Mouse (Mus musculus) embryonic facial prominence, embryonic 12.5 days (tissue): ENCODE results near the gene Olfr1175-ps. TPM values are rescaled to one million over a fixed set of nuclear protein-coding genes. Genes with fewer than 3 reads are reported as not detected.

Source experiments
- ATAC-seq: fragments of 200-750 bp; cut with Nextera tagmentation; 2 replicates; pipeline ENCODE4 v1.8.0; 2017; ENCODE audit not compliant: insufficient number of reproducible peaks, insufficient read depth, low FRiP score, low TSS enrichment
- H3K27ac ChIP-seq: fragments of 300-500 bp; sonication (generic); 2 replicates; pipeline ENCODE4 v1.5.1; 2016; ENCODE audit warnings: mild to moderate bottlenecking
- H3K27me3 ChIP-seq: fragments of 300-500 bp; sonication (generic); 2 replicates; pipeline ENCODE4 v1.6.1; 2016; ENCODE audit warnings: mild to moderate bottlenecking, moderate library complexity
- H3K36me3 ChIP-seq: fragments of 300-500 bp; sonication (generic); 2 replicates; pipeline ENCODE4 v1.6.1; 2016; ENCODE audit warnings: mild to moderate bottlenecking
- H3K4me1 ChIP-seq: fragments of 300-500 bp; sonication (generic); 2 replicates; pipeline ENCODE4 v1.6.1; 2016
- H3K4me2 ChIP-seq: fragments of 300-500 bp; sonication (generic); replicated peaks from 2 replicates; pipeline ENCODE4 v1.6.1; 2016; ENCODE audit warnings: mild to moderate bottlenecking, moderate library complexity
- H3K4me3 ChIP-seq: fragments of 300-500 bp; sonication (generic); 2 replicates; pipeline ENCODE4 v1.5.1; 2016; ENCODE audit warnings: mild to moderate bottlenecking
- H3K9ac ChIP-seq: fragments of 300-500 bp; sonication (generic); 2 replicates; pipeline ENCODE4 v1.6.1; 2016; ENCODE audit warnings: mild to moderate bottlenecking, moderate library complexity
- H3K9me3 ChIP-seq: fragments of 300-500 bp; sonication (generic); 2 replicates; pipeline ENCODE4 v1.6.1; 2016; ENCODE audit warnings: mild to moderate bottlenecking, moderate library complexity
- WGBS: fragments of 180-500 bp; shearing (Covaris S2); methylation state at CpG from one replicate; pipeline ENCODE4 v1.1.7; 2016; 5-methylcytosine and 5-hydroxymethylcytosine counted together
- polyA plus RNA-seq: library from polyadenylated mRNA; unstranded; fragments of >200 nt; fragmentation: Nextera tagmentation; extraction: Ambion mirVana; gene quantifications from 2 replicates; pipeline ENCODE4 v1.2.1, GENCODE M21; 2016

Olfr1175-ps gene
- polyA plus RNA-seq = not detected in 2 replicates

GRCm38 (mm10) chr2:88327115-88327514 is at the start of gene Olfr1175-ps:
Gene Olfr1175-ps, minus strand, starts transcription at chr2:88327215.
- Histone ChIP-seq H3K4me2 (no peak within 1 kb of the TSS), H3K27ac (no peak within 1 kb of the TSS), H3K27me3 (no peaks in the 10 kb centered on the region), H3K36me3 (no peaks in the 10 kb centered on the region), H3K4me1 (no peaks in the 10 kb centered on the region), H3K9ac (no peak within 1 kb of the TSS), H3K9me3 (no peaks in the 10 kb centered on the region), H3K4me3 (no peak within 1 kb of the TSS)
- WGBS = 82% methylated on average over 2 of the region's 2 CpGs
- no peak for ATAC-seq

DNA sequence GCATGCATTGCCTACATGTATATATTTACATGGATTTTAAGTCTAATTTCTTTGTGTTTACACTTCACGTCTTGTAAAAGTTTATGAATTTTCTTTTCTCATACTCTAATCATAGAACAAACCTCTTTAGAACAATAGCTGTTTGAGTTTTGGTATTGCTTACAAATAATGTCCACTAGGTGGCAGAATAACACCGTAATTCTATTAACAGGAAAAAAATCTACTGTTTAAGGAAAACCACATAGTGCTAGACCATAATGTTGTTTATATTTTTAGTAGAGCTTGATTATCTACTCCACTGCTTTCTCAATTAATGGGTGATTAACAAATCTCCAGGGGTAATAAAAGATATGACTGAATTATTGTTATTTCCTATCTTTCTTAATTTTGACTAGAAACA is 29.3 kb upstream of the Olfr1175-ps start:
- H3K4me3 ChIP-seq = no peak overlapping the region
- H3K27me3 ChIP-seq = no peaks in the 10 kb centered on the region
- H3K4me2 ChIP-seq = no peak overlapping the region
- WGBS = under 1% methylated on average over 2 of the region's 2 CpGs
- H3K36me3 ChIP-seq = no peaks in the 10 kb centered on the region
- no peak overlapping the region for H3K9ac ChIP-seq
- H3K4me1 ChIP-seq = no peaks in the 10 kb centered on the region
- no peak for ATAC-seq
- no peaks in the 10 kb centered on the region for H3K9me3 ChIP-seq
- no peak overlapping the region for H3K27ac ChIP-seq

GRCm38 (mm10) chr2:88346392-88346791 is 19.4 kb upstream of the Olfr1175-ps start, which contains the start of gene Olfr1177-ps:
Gene Olfr1177-ps, minus strand, starts transcription at chr2:88346492.
- Histone ChIP-seq H3K4me2 (no peak within 1 kb of the TSS), H3K27me3 (no peaks in the 10 kb centered on the region), H3K4me3 (no peak within 1 kb of the TSS), H3K4me1 (no peaks in the 10 kb centered on the region), H3K27ac (no peak within 1 kb of the TSS), H3K9me3 (no peaks in the 10 kb centered on the region), H3K36me3 (no peaks in the 10 kb centered on the region), H3K9ac (no peak within 1 kb of the TSS)
- WGBS = 76% methylated on average over 1 of the region's 1 CpGs
- ATAC-seq = no peak

DNA sequence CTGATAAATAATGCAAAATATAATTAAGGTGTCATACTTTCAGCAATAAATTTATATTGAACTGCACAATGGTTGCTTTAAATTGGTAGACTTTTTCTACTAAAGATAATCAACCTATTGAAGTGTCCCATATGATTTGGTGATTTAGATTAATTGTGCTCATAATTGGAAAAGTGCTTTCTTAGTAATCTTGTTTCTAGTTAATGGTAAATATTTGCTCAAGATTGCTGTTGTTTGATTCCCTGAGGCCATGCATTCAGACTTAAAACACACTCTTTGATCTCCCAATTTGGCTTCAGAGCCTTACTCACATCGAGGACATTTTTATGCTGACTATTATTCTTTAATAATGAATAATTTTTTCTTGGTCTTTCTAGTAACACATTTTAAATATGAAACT is 9.4 kb upstream of the Olfr1175-ps start, which contains the start of gene Olfr1176:
TSS of gene Olfr1176 (plus strand) at position 301 of the 400 bp plus-strand sequence.
- Histone ChIP-seq H3K27me3 (no peaks in the 10 kb centered on the region), H3K9ac (no peak within 1 kb of the TSS), H3K4me1 (no peaks in the 10 kb centered on the region), H3K4me3 (no peak within 1 kb of the TSS), H3K4me2 (no peak within 1 kb of the TSS), H3K27ac (no peak within 1 kb of the TSS), H3K9me3 (no peaks in the 10 kb centered on the region), H3K36me3 (no peaks in the 10 kb centered on the region)
- 57% methylated on average over 1 of the region's 1 CpGs for WGBS
- ATAC-seq = no peak

- Histone ChIP-seq H3K9ac (no peak within 1 kb of the TSS), H3K36me3 (no peaks in the 10 kb centered on the region), H3K4me2 (no peak within 1 kb of the TSS), H3K4me3 (no peak within 1 kb of the TSS), H3K9me3 (no peaks in the 10 kb centered on the region), H3K27ac (no peak within 1 kb of the TSS), H3K27me3 (no peaks in the 10 kb centered on the region), H3K4me1 (no peaks in the 10 kb centered on the region)
- 92% methylated on average over 4 of the region's 4 CpGs for WGBS
- ATAC-seq = no peak
These were observed 12.0 kb downstream of the Olfr1175-ps start, which contains the start of gene Olfr1174-ps for GRCm38 (mm10) chr2:88315035-88315434. Gene Olfr1174-ps, minus strand, starts transcription at chr2:88315135.

DNA sequence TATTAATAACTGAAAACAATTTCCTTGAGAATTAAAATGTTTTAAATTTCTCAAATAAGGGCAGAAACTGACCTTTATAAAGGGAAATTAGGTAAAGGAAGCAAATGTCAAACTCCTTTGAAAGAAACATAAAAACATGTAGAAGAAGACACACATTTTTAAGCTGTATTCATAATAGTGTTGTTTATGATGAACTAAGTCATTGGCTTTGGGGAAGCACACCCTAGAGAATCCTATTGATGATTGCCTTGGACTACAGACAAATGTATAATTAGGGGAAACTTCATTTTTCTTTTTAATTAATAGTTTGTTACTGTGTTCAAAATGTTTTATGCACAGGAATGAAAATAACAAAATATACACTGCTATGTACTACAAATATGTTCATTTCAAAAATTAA is 47.2 kb downstream of the Olfr1175-ps start, which contains the start of gene Olfr1173:
TSS of gene Olfr1173 (minus strand) at position 101 of the 400 bp plus-strand sequence.
- Histone ChIP-seq H3K4me2 (no peak within 1 kb of the TSS), H3K36me3 (no peaks in the 10 kb centered on the region), H3K9me3 (no peaks in the 10 kb centered on the region), H3K27ac (no peak within 1 kb of the TSS), H3K4me1 (no peaks in the 10 kb centered on the region), H3K9ac (no peak within 1 kb of the TSS), H3K27me3 (no peaks in the 10 kb centered on the region), H3K4me3 (no peak within 1 kb of the TSS)
- no peak for ATAC-seq

Other genes starting within 250 kb of the Olfr1175-ps start
- not detected in 2 replicates for gene Olfr1164, start 233.2 kb downstream of the Olfr1175-ps start, polyA plus RNA-seq
- gene Olfr1166, start 198.9 kb downstream of the Olfr1175-ps start, polyA plus RNA-seq = not detected in 2 replicates
- not detected in 2 replicates for gene Olfr1167, start 172.0 kb downstream of the Olfr1175-ps start, polyA plus RNA-seq
- not detected in 2 replicates for gene Olfr1168, start 145.3 kb downstream of the Olfr1175-ps start, polyA plus RNA-seq
- not detected in 2 replicates for gene Olfr1170, start 98.9 kb downstream of the Olfr1175-ps start, polyA plus RNA-seq
- gene Olfr1173, start 47.3 kb downstream of the Olfr1175-ps start, polyA plus RNA-seq = not detected in 2 replicates
- gene Olfr1174-ps, start 12.1 kb downstream of the Olfr1175-ps start, polyA plus RNA-seq = not detected in 2 replicates
- gene Olfr1176, start 9.5 kb upstream of the Olfr1175-ps start, polyA plus RNA-seq = not detected in 2 replicates
- not detected in 2 replicates for gene Olfr1177-ps, start 19.3 kb upstream of the Olfr1175-ps start, polyA plus RNA-seq
- gene Olfr1178, start 59.8 kb upstream of the Olfr1175-ps start, polyA plus RNA-seq = not detected in 2 replicates
- not detected in 2 replicates for gene Olfr1179, start 79.2 kb upstream of the Olfr1175-ps start, polyA plus RNA-seq
- not detected in 2 replicates for gene Olfr1180, start 91.9 kb upstream of the Olfr1175-ps start, polyA plus RNA-seq
- not detected in 2 replicates for gene Olfr1181, start 99.0 kb upstream of the Olfr1175-ps start, polyA plus RNA-seq
- not detected in 2 replicates for gene Gm13757, start 121.9 kb upstream of the Olfr1175-ps start, polyA plus RNA-seq
- gene Olfr1183, start 127.7 kb upstream of the Olfr1175-ps start, polyA plus RNA-seq = not detected in 2 replicates
- not detected in 2 replicates for gene Olfr1184, start 156.4 kb upstream of the Olfr1175-ps start, polyA plus RNA-seq
- not detected in 2 replicates for gene Olfr1185-ps1, start 166.1 kb upstream of the Olfr1175-ps start, polyA plus RNA-seq
- gene Olfr1186, start 191.3 kb upstream of the Olfr1175-ps start, polyA plus RNA-seq = not detected in 2 replicates
- gene Olfr1188, start 229.7 kb upstream of the Olfr1175-ps start, polyA plus RNA-seq = not detected in 2 replicates